Mouse (Mus musculus) CD4-positive, CD25-positive, alpha-beta regulatory T cell, adult 4 months (primary cell): ENCODE measurements around the gene Acsm5. TPM values are rescaled to one million over a fixed set of nuclear protein-coding genes. Genes with fewer than 3 reads are reported as not detected.
"Not testable (repeated sequence)": the region's sequence is repeated elsewhere in the genome, so short reads cannot be mapped to it uniquely, and the experiment has no call there.

Experiments used
- ATAC-seq: one replicate; pipeline ENCODE4 v1.8.0; 2017
- polyA plus RNA-seq, 2 experiments: library from polyadenylated mRNA; unstranded; fragments of 100-300 nt; shearing (Covaris generic); gene quantifications; one replicate each; pipeline ENCODE4 v1.2.1; 2017

Acsm5 gene
- polyA plus RNA-seq, 2 experiments from 2014 or later, result not detected

DNA sequence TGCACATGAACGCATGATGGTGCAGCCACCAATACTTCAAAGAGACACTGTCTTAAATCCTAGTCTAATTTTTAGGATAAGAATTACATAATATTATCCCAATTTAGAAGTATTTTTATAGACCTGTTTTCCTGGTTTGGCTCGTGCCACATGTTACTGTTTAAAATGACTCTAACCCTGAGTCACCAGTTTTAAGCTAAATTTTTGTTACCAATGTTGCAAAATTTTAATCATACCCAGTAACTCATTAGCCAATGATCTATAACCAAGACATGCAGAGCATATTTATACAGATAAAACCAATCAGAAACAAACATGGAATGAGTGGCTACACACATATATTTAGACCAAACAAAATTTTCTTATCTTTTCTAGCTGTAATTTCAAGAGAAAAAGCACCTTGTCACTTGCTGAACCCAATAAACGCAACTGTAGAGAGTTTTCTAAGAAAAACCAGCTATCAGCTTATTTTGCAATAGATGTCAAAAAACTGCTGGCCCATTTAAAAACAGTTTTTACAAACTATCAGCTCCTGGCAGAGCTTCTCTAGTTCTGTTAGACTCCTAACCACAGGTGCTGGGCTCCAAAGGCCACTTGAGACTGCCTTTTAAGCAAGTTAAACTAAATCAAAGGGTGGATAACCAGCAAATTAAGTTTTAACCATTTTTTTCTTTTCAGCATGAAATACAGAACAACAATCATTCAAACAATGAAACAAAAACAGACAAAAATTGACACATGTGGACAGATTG lies 31.4 kb downstream of the Acsm5 start:
- ATAC-seq, result no peak

DNA sequence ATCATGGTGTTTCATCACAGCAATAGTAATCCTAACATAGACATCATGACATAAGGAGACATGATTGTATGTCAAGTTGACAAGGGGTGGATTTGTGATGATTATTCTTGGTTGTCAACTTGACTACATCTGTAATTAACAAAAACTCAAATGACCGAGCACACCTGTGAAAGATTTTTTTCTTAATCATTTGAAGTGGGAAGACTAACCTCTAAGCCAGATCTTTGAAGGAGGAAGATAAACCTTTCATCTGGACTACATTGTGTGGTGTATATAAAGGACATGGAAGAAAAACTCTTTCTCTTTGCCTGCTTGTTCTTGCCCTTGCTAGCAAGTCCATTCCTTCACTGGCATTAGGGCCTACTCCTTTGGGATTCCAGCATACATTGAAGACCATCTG lies 34.8 kb downstream of the Acsm5 start, which contains the start of gene Acsm2:
TSS of gene Acsm2 (plus strand) at position 301 of the 400 bp plus-strand sequence.
- ATAC-seq, result no peak

DNA sequence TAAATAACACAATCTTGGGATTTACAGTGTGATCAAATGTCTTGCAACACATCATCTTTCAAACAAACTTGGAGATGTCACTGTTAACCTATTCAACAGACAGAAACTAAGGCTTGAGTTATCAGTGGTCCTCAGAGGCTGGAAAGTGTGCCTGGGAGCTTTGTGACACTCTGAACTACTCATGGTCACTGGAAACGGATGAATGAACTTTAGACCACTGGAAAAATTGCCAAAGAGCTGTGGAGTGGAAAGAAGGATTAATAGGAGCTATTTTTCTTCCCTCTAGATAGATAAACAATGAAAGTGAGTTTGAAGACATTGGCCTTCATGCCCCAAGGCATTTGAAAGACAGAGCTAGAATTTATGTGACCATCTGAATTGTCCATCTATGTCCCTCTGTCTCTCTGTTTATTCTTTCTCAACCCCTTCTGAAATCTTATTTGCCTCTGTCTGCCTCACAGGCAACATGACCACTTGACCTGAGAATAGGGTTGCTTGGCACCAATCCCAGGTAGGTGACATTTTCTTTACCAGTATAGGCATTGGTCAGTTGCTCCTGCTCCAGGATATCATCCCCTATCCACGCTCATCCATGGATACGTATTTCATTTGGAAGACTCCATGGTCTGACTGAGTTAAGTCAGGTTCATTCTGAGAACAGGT lies 40.7 kb downstream of the Acsm5 start:
- no peak for ATAC-seq

DNA sequence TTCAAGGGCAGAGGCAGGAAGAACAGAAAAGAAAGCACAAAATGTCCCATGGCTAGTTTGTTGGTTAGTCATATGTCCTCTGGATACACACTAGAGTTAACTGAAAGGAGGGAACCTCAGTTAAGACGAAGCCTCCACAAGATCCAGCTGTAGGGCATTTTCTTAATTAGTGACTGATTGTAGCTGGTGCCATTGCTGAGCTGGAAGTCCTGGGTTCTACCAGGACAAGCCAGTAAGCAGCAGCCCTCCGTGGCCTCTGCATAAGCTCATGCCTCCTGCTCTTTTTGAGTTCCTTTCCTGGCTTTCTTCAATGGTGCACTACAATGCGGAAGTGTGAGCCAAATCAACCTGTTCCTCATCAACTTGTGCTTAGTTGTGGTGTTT lies 41.2 kb downstream of the Acsm5 start:
- no peak for ATAC-seq

DNA sequence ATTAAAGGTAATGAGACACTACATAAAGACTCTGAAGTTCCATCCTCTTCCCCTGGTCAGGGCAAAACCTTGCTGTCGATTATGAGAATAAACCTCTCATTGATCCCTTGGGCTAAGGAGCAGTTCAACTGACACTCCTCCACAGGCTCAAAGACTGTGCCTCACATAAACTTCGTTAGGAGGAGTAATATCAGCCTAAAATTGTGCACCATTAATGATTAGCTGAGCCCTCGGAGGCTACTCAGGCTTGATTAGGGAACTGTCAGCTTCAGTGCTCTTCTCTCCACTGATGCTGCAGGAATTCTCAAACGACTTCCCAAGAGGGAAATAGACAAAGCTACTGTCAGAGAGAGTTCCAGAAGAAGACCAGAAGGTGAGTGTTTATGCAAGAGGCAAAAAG lies 42.2 kb downstream of the Acsm5 start:
- no peak for ATAC-seq

DNA sequence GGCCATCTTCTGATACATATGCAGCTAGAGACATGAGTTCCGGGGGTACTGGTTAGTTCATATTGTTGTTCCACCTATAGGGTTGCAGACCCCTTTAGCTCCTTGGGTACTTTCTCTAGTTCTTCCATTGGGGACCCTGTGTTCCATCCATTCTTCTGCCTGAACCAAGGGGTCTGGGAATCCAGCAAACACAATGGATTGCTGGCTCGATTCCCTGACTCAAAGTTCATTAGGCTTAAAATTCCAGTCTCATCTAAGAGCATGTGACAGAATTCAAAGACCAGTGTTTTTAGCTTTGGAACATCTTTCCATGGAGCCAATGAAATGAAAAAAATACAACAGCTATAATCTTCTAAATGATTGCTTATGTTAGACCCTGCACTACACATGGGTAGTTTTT lies 43.2 kb downstream of the Acsm5 start:
- not testable (repeated sequence) for ATAC-seq

DNA sequence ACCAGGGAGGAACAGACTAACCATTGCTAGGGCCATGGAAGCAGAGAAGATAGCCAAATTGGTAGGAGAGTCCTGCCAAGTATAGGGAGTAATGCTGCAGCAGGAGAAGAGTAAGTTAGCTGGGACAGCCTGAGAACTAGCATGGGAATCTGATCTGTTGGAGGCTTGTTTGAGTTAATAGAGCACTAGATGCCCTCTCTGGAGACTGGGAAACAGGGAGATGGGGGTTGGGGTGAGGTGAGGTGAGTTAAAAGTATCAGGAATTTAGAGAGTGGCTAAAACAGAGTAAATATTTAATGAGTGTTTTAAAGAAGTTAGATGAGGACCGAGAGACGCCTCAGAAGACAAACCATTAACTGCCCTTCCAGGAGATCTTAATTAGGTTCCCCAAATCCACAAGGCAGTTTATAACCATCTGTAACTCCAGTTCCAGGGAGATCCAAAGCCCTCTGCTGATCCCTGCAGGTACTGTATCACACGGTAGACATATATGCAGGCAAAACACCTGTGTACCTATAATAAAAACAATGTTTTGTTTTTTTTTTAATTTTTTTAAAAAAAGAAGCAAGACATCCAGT lies 75.4 kb downstream of the Acsm5 start:
- no peak for ATAC-seq

Other genes with a start within 250 kb of the Acsm5 start
- gene Gp2, start 60.2 kb upstream of the Acsm5 start, polyA plus RNA-seq, result not detected
- gene Umod, start 40.2 kb upstream of the Acsm5 start, polyA plus RNA-seq, result not detected
- not detected for gene Pdilt, start 4.0 kb downstream of the Acsm5 start, polyA plus RNA-seq
- under 1 TPM in 1 of 2 experiments, not detected in 1; 0.04 TPM for gene Acsm2, start 34.9 kb downstream of the Acsm5 start, polyA plus RNA-seq
- not detected for gene Acsm1, start 87.6 kb downstream of the Acsm5 start, polyA plus RNA-seq
- not detected for gene Acsm4, start 170.6 kb downstream of the Acsm5 start, polyA plus RNA-seq
- gene Thumpd1, start 201.3 kb downstream of the Acsm5 start, polyA plus RNA-seq, result 10 to 100 TPM; 48.8 to 55.2 TPM
- under 1 TPM in 1 of 2 experiments, not detected in 1; 0.09 TPM for gene Acsm3, start 241.5 kb downstream of the Acsm5 start, polyA plus RNA-seq